Mouse (Mus musculus): ENCODE data around the gene Phf10. TPM values are rescaled to one million over a fixed set of nuclear protein-coding genes. Genes with fewer than 3 reads are reported as not detected.
A peak's percentile ranks its signal among the peaks of the same experiment; 100 is the strongest.
"Not testable (repeated sequence)": the region's sequence is repeated elsewhere in the genome, so short reads cannot be mapped to it uniquely, and the experiment has no call there.

Gene Phf10
- 28.4 to 35.3 TPM (median 33.6 TPM) in 3 replicates for total RNA-seq (2017)

DNA sequence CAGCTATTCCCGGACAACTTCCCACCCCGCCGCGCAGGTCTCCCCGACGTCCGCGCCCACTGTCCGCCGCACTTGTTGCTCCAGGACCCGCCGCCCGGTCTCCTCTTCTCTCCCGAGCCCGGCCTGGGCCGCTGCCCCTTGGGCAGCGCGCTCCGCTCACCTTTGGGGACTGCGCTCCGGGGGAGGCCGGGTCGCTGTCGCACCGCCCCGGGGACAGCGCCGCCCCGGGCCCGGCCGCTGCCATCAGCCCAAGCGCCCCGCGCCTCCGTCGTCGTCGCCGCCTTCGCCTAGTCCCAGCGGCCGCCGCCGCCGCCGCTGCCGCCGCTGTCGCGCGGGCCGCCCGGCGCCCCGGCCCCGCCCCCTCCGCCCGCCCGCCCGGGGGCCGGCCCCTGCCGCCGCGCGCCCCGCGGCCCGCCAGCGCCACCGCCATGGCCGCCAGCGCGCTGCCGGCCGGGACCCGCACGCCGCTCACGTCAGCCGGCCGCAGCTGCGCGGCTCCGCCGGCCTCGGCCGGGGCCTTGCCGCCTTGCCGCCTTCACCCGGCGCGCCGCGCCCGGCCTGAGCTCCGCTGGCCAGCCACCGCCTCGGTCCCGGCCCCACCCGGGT is at the start of gene Phf10:
Gene Phf10, minus strand, starts transcription at position 323 of the 606 bp plus-strand sequence.
- not testable (repeated sequence) for ATAC-seq (replicated peaks; ENCODE audit: insufficient number of reproducible peaks, low FRiP score, low TSS enrichment, poor library complexity, severe bottlenecking)

- peak; percentile 95 for ATAC-seq (replicated peaks; ENCODE audit: insufficient number of reproducible peaks, low FRiP score, low TSS enrichment, poor library complexity, severe bottlenecking)
Measured at GRCm38 (mm10) chr17:15009706-15010413, 48.8 kb upstream of the Phf10 start, which contains the start of gene Gm3435. Gene Gm3435, plus strand, starts transcription at chr17:15010176.

DNA sequence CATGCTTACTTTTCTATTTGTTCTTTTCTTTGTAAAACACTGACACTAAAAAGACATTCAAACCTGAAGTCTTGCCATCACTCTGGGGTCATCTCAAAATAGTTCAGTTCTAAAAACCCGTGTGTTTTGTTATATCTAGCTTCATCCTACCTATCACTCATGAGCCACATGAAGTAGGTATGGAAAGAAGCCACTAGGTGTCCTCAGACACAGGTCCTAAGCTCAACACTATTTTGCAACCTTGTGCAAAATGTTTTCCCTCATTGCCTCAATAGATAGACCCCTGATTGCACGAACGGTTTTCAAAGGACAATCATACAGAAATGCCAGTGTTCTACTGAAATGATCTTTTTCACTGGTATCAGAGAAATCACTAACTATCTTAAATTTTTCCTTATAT is 48.0 kb upstream of the Phf10 start:
- ATAC-seq (replicated peaks; ENCODE audit: insufficient number of reproducible peaks, low FRiP score, low TSS enrichment, poor library complexity, severe bottlenecking), result peak; percentile 72

- not testable (repeated sequence) for ATAC-seq (replicated peaks; ENCODE audit: insufficient number of reproducible peaks, low FRiP score, low TSS enrichment, poor library complexity, severe bottlenecking)
Measured at GRCm38 (mm10) chr17:15000047-15000446, 39.0 kb upstream of the Phf10 start.

DNA sequence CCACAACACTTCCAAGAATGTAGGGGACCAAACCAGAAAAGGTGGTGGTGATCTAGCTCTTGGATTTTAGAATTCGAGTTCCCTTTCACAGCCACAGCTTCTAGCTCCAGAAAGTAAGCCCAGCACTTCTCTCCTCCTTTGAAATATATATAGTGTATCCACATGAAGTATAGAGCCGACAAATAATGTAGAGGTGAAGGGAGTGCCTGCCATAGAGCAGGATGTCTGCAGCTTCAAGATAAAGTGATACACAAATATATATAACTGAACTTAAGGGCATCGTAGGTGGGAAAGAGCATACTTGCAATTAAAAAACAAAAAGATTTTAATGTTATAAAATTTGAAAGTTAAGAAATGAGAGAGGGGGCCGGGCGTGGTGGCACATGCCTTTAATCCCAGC is 33.1 kb upstream of the Phf10 start:
- not testable (repeated sequence) for ATAC-seq (replicated peaks; ENCODE audit: insufficient number of reproducible peaks, low FRiP score, low TSS enrichment, poor library complexity, severe bottlenecking)

GRCm38 (mm10) chr17:14993139-14993832 is 32.2 kb upstream of the Phf10 start:
- peak; percentile 33 for ATAC-seq (replicated peaks; ENCODE audit: insufficient number of reproducible peaks, low FRiP score, low TSS enrichment, poor library complexity, severe bottlenecking)

DNA sequence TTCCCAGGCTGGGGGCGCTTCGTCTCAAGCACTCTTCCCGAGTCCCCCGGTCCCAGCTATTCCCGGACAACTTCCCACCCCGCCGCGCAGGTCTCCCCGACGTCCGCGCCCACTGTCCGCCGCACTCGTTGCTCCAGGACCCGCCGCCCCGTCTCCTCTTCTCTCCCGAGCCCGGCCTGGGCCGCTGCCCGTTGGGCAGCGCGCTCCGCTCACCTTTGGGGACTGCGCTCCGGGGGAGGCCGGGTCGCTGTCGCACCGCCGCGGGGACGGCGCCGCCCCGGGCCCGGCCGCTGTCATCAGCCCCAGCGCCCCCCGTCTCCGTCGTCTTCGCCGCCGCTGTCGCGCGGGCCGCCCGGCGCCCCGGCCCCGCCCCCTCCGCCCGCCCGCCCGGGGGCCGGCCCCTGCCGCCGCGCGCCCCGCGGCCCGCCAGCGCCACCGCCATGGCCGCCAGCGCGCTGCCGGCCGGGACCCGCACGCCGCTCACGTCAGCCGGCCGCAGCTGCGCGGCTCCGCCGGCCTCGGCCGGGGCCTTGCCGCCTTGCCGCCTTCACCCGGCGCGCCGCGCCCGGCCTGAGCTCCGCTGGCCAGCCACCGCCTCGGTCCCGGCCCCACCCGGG is 31.6 kb upstream of the Phf10 start:
- ATAC-seq (replicated peaks; ENCODE audit: insufficient number of reproducible peaks, low FRiP score, low TSS enrichment, poor library complexity, severe bottlenecking), result not testable (repeated sequence)

DNA sequence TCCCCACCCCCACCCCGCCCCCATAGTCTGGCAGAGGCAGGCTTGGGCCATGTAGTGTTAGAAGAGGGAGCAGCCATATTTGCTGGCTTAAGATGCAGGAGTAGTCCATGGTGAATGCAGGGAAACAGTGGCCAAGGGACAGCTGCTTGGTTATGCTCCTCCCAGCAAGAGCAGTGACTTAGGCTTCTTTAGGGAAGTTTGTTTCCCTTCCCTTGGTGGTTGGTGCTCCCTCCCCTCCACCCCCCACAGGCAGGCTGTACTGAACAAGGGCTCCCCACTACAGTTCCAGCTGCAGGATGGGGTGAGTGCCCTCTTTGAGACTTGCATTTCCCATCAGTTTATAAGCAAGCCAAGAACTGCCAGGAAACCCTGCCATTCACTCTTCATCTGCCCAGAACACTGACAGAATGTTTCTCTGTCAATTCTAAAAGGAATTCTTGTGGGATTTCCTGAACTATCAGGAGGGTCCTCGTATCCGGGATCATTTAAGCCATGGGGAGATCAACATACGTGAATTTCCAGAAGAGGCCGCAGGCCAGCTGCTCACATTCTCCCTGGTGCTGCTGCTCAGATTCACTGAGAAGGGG is 29.1 kb upstream of the Phf10 start:
- ATAC-seq (replicated peaks; ENCODE audit: insufficient number of reproducible peaks, low FRiP score, low TSS enrichment, poor library complexity, severe bottlenecking), result peak; percentile 49

DNA sequence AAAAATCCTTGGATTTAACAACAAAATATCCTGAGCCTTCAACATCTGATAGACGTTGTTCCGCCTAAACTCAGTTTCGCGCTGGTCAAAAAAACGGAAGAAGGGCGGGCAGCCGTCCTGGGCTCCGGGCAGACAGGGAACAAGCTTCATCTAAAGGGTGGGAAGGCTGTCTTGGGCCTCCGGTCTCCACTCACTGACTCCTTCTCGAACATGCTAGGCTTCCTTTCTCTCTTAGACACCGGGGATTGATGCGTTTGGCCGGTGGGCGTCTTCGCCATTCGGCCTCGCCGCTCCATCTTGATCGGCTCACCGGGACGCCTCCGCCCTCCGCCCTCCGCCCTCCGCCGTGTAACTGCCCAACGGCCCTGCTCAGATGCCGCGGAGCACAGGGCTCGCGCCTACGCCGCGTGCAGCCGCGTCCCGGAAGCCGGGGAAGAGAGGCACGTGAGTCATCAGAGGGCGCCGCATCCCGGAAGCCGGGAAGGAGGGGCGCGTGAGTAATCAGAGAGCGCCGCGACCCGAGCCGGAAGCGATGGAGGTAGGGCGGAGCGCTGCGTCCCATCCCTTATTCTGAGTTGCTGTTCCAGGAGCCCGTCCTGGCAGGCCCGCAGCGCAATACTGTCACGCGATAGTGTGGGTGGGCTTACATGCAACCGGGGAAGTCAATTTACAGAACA is 17.4 kb upstream of the Phf10 start, which contains the start of the genes 9030025P20Rik and Gm3417:
Gene 9030025P20Rik, plus strand, starts transcription at position 107 of the 677 bp plus-strand sequence.
Gene Gm3417, minus strand, starts transcription at position 429 of the 677 bp plus-strand sequence.
- peak; percentile 96 for ATAC-seq (replicated peaks; ENCODE audit: insufficient number of reproducible peaks, low FRiP score, low TSS enrichment, poor library complexity, severe bottlenecking)

DNA sequence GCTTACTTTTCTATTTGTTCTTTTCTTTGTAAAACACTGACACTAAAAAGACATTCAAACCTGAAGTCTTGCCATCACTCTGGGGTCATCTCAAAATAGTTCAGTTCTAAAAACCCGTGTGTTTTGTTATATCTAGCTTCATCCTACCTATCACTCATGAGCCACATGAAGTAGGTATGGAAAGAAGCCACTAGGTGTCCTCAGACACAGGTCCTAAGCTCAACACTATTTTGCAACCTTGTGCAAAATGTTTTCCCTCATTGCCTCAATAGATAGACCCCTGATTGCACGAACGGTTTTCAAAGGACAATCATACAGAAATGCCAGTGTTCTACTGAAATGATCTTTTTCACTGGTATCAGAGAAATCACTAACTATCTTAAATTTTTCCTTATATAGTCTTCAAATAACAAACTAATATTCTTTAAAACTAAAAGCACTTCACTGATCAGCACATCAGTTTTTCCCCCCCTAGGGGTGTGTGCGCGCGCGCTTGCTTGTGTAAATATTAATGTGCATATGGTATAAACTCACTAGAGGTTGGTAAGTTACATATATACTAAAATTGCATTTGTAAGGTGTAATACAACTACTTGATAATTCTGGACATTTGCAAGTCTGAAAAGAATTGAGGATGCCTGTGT is 16.8 kb upstream of the Phf10 start:
- ATAC-seq (replicated peaks; ENCODE audit: insufficient number of reproducible peaks, low FRiP score, low TSS enrichment, poor library complexity, severe bottlenecking), result peak; percentile 65

GRCm38 (mm10) chr17:14968373-14968913 is 7.4 kb upstream of the Phf10 start:
- not testable (repeated sequence) for ATAC-seq (replicated peaks; ENCODE audit: insufficient number of reproducible peaks, low FRiP score, low TSS enrichment, poor library complexity, severe bottlenecking)

GRCm38 (mm10) chr17:14961557-14962154 is 583 bp upstream of the Phf10 start:
- ATAC-seq (replicated peaks; ENCODE audit: insufficient number of reproducible peaks, low FRiP score, low TSS enrichment, poor library complexity, severe bottlenecking), result peak; percentile 32

GRCm38 (mm10) chr17:14960520-14960919 is 553 bp downstream of the Phf10 start:
- ATAC-seq (replicated peaks; ENCODE audit: insufficient number of reproducible peaks, low FRiP score, low TSS enrichment, poor library complexity, severe bottlenecking), result no peak

GRCm38 (mm10) chr17:14959979-14960378 is 1.1 kb downstream of the Phf10 start:
- ATAC-seq (replicated peaks; ENCODE audit: insufficient number of reproducible peaks, low FRiP score, low TSS enrichment, poor library complexity, severe bottlenecking), result no peak

GRCm38 (mm10) chr17:14958686-14959327 is 2.3 kb downstream of the Phf10 start:
- ATAC-seq (replicated peaks; ENCODE audit: insufficient number of reproducible peaks, low FRiP score, low TSS enrichment, poor library complexity, severe bottlenecking), result no peak

- ATAC-seq (replicated peaks; ENCODE audit: insufficient number of reproducible peaks, low FRiP score, low TSS enrichment, poor library complexity, severe bottlenecking), result peak; percentile 89
Measured at GRCm38 (mm10) chr17:14953452-14953851, 7.6 kb downstream of the Phf10 start.
